Mouse (Mus musculus) 3T3-L1 (cell line): ENCODE measurements at regions not wholly inside any gene's neighbourhood (a gene's known extent, or its start where the extent isn't known, plus 50 kb on each side); places are given as distances from the start of the nearest gene placed in this dataset.

Experiments
- DNase-seq: peaks from one replicate; pipeline ENCODE4 v3.0.0-alpha.2; 2015; ENCODE audit warnings: low read depth, low spot score

GRCm38 (mm10) chr13:70124860-70125545 lies 322.8 kb downstream of the Med10 start:
- DNase-seq: no peak

GRCm38 (mm10) chr13:70127310-70127709 lies 325.1 kb downstream of the Med10 start:
- DNase-seq: no peak

GRCm38 (mm10) chr13:70134544-70134943 lies 332.3 kb downstream of the Med10 start:
- no peak for DNase-seq

GRCm38 (mm10) chr13:70136209-70136608 lies 334.0 kb downstream of the Med10 start:
- no peak for DNase-seq

GRCm38 (mm10) chr13:70144461-70144860 lies 342.3 kb downstream of the Med10 start:
- no peak for DNase-seq

- no peak for DNase-seq
These were observed 343.3 kb downstream of the Med10 start for GRCm38 (mm10) chr13:70145466-70145865.

GRCm38 (mm10) chr13:70149041-70149898 lies 347.1 kb downstream of the Med10 start:
- DNase-seq: no peak

GRCm38 (mm10) chr13:70149899-70150184 lies 347.6 kb downstream of the Med10 start:
- no peak for DNase-seq

GRCm38 (mm10) chr13:70153062-70153461 lies 350.9 kb downstream of the Med10 start:
- DNase-seq: no peak

- no peak for DNase-seq
These were observed 353.4 kb downstream of the Med10 start for GRCm38 (mm10) chr13:70155596-70155995.

- DNase-seq: no peak
These were observed 354.9 kb downstream of the Med10 start for GRCm38 (mm10) chr13:70156975-70157588.

GRCm38 (mm10) chr13:70159065-70159464 lies 356.9 kb downstream of the Med10 start:
- no peak for DNase-seq

GRCm38 (mm10) chr13:70159604-70160003 lies 357.4 kb downstream of the Med10 start:
- DNase-seq: no peak

- no peak for DNase-seq
These were observed 359.9 kb downstream of the Med10 start for GRCm38 (mm10) chr13:70162115-70162514.

GRCm38 (mm10) chr13:70165511-70166225 lies 363.5 kb downstream of the Med10 start:
- no peak for DNase-seq

GRCm38 (mm10) chr13:70167747-70168146 lies 365.6 kb downstream of the Med10 start:
- DNase-seq: no peak

GRCm38 (mm10) chr13:70168906-70169305 lies 366.7 kb downstream of the Med10 start:
- DNase-seq: no peak

GRCm38 (mm10) chr13:70177066-70177465 lies 374.9 kb downstream of the Med10 start:
- no peak for DNase-seq

GRCm38 (mm10) chr13:70178073-70178491 lies 375.9 kb downstream of the Med10 start:
- DNase-seq: no peak

GRCm38 (mm10) chr13:70190978-70191377 lies 388.8 kb downstream of the Med10 start:
- no peak for DNase-seq

- no peak for DNase-seq
These were observed 390.2 kb downstream of the Med10 start for GRCm38 (mm10) chr13:70192101-70193025.
